Mouse (Mus musculus) forebrain, embryonic 15.5 days (tissue): ENCODE data around the gene Btn2a2. TPM values are rescaled to one million over a fixed set of nuclear protein-coding genes. Genes with fewer than 3 reads are reported as not detected.
"Not testable (repeated sequence)": the region's sequence is repeated elsewhere in the genome, so short reads cannot be mapped to it uniquely, and the experiment has no call there.

Experiments
- ATAC-seq: fragments of 200-750 bp; cut with Nextera tagmentation; replicated peaks from 2 replicates; pipeline ENCODE4 v1.8.0; 2017; ENCODE audit warnings: mild to moderate bottlenecking, moderate TSS enrichment, moderate library complexity
- H3K27ac ChIP-seq: fragments of 300-500 bp; sonication (generic); replicated peaks from 2 replicates; pipeline ENCODE4 v1.5.1; 2015; ENCODE audit warnings: mild to moderate bottlenecking, inconsistent platforms
- H3K27me3 ChIP-seq: fragments of 300-500 bp; sonication (generic); 2 replicates; pipeline ENCODE4 v1.6.1; 2015; ENCODE audit warnings: inconsistent platforms
- H3K36me3 ChIP-seq: fragments of 300-500 bp; sonication (generic); 2 replicates; pipeline ENCODE4 v1.6.1; 2015; ENCODE audit warnings: mild to moderate bottlenecking, inconsistent platforms
- H3K4me1 ChIP-seq: fragments of 300-500 bp; sonication (generic); 2 replicates; pipeline ENCODE4 v1.6.1; 2015; ENCODE audit warnings: inconsistent platforms
- H3K4me2 ChIP-seq: fragments of 300-500 bp; sonication (generic); replicated peaks from 2 replicates; pipeline ENCODE4 v1.6.1; 2015; ENCODE audit warnings: mild to moderate bottlenecking, inconsistent platforms
- H3K4me3 ChIP-seq: fragments of 300-500 bp; sonication (generic); 2 replicates; pipeline ENCODE4 v1.5.1; 2015; ENCODE audit warnings: mild to moderate bottlenecking, inconsistent platforms
- H3K9ac ChIP-seq: fragments of 300-500 bp; sonication (generic); replicated peaks from 2 replicates; pipeline ENCODE4 v1.6.1; 2015; ENCODE audit warnings: mild to moderate bottlenecking, inconsistent platforms
- H3K9me3 ChIP-seq: fragments of 300-500 bp; sonication (generic); 2 replicates; pipeline ENCODE4 v1.6.1; 2016; ENCODE audit warnings: inconsistent platforms
- whole genome bisulfite sequencing: fragments of 180-500 bp; shearing (Covaris S2); methylation state at CpG from one replicate; pipeline ENCODE4 v1.1.7; 2015; ENCODE audit warnings: mixed read lengths; 5-methylcytosine and 5-hydroxymethylcytosine counted together
- polyA plus RNA-seq: library from polyadenylated mRNA; unstranded; fragments of >200 nt; fragmentation: Nextera tagmentation; extraction: Ambion mirVana; gene quantifications from 2 replicates; pipeline ENCODE4 v1.2.1, GENCODE M21; 2015

The Btn2a2 gene
- polyA plus RNA-seq = 0.11 TPM in 1 of 2 replicates, not detected in the other

DNA sequence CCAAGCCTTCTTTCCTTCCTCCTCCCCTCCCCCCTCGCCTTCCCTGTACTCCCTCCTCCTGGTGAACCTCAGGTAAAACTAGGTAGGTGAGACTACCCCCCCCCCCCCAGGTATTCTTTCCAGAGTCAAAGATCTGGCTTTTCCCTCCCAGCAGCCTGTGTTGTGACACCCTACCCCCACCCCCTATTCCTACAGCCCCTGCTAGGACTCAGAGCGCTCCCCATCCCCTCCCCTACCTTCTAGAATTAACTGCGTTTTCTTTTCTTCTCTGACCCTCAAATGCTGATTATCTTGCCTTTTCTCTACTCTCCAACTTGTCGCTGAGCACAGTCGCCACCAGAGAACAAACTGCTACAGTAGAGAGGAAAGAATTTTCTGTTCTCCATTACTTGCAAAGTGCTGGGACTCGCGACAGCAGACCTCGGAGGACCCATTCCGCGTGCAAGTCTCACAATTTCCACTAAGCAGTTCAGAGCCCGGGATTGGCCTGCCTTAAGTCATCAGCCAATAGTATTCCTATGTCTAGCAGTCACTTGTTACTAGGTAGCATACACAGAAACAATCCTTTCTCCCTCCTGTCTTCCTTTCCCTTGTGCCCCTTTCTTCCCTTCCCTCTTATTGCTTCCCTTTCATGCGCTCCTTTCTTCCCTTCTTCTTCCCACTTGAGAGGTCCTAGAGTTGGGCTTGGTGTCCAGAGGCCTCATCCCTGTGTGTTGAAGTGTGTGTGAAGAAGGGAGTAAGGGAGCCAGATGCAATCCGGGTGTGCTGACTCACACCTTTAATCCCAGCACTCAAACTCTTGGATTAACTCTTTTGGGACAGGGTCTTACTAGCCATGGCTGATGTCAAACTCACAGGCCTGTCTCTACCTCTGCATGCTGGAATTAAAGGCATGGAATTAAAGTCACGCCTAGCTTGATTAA lies at the start of gene Btn2a2:
TSS of gene Btn2a2 (minus strand) at position 458 of the 923 bp plus-strand sequence.
- Histone ChIP-seq H3K4me3 (peak within 1 kb of the TSS; percentile 38), H3K36me3 (no peaks in the 10 kb centered on the region), H3K27ac (no peak within 1 kb of the TSS), H3K27me3 (no peaks in the 10 kb centered on the region), H3K4me2 (peak within 1 kb of the TSS; percentile 63), H3K9me3 (no peaks in the 10 kb centered on the region), H3K9ac (peak within 1 kb of the TSS; percentile 40; the same call in 1 of the 2 replicates), H3K4me1 (peaks cover 6% of the 10 kb centered on the region)
- WGBS = 9% methylated on average over 14 of the region's 14 CpGs
- peak; percentile 99 for ATAC-seq

DNA sequence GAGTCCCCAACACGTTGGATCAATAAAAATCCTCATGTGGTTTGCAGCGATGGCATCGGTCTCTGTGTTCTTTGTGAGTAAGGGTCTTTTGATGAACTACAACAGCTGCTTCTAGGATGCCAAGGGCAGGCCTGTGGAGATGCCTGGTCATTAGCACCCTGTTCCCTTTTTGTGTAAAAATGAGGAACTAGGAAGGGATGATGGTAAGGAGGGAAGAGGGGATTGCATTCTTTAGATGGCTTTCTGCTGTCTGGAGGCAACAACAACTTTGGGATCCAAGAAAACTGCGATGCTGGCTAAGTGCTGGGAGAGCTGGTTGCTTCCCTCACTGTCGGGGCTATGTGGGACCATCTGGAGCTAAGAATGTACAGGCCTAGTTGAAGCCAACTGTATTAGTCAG lies 49.6 kb upstream of the Btn2a2 start:
- no peak for ATAC-seq
- H3K9me3 ChIP-seq = no peaks in the 10 kb centered on the region
- no peak overlapping the region for H3K4me3 ChIP-seq
- H3K4me1 ChIP-seq = peaks cover 37% of the 10 kb centered on the region
- no peak overlapping the region for H3K9ac ChIP-seq
- H3K27ac ChIP-seq = no peak overlapping the region
- WGBS = 78% methylated on average over 5 of the region's 5 CpGs
- no peaks in the 10 kb centered on the region for H3K36me3 ChIP-seq
- no peaks in the 10 kb centered on the region for H3K27me3 ChIP-seq
- no peak overlapping the region for H3K4me2 ChIP-seq

DNA sequence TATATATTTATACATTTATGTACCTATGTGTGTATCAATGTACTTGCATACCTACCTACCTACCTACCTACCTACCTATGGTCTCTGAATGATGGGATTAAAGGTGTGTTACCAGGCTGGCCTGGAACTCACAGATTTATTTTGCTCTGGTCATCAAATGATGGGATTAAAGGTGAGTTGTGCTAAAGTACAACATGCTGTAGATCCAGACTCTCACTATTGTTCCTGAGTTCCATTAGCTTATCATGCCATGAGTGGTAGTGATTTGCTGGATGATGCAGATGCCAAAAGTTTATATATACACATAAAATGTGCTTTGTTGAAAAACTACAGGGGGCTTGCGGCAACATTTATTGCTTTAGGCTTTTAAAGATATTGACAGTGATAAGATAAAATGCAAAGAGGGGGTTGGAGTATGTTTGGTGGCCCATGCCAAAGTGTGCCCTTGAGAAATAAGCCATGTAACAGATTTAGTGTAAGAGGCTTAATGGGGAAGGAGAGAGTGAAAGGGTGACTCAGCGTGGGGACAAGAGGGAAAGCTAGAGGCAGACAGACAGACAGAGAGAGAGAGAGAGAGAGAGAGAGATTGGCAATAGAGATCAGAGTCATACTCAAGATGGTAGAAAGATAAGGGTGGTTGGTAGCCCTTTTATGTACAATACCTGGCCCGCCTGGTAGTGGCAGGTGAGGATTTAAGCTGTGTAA lies 48.5 kb upstream of the Btn2a2 start:
- Histone ChIP-seq H3K4me1 (peaks cover 43% of the 10 kb centered on the region), H3K36me3 (no peaks in the 10 kb centered on the region), H3K27me3 (no peaks in the 10 kb centered on the region), H3K4me3 (no peak overlapping the region), H3K27ac (no peak overlapping the region), H3K9ac (no peak overlapping the region), H3K4me2 (peak overlapping the region; percentile 82), H3K9me3 (no peaks in the 10 kb centered on the region)
- no peak for ATAC-seq
- 82% methylated on average over 3 of the region's 3 CpGs for WGBS

DNA sequence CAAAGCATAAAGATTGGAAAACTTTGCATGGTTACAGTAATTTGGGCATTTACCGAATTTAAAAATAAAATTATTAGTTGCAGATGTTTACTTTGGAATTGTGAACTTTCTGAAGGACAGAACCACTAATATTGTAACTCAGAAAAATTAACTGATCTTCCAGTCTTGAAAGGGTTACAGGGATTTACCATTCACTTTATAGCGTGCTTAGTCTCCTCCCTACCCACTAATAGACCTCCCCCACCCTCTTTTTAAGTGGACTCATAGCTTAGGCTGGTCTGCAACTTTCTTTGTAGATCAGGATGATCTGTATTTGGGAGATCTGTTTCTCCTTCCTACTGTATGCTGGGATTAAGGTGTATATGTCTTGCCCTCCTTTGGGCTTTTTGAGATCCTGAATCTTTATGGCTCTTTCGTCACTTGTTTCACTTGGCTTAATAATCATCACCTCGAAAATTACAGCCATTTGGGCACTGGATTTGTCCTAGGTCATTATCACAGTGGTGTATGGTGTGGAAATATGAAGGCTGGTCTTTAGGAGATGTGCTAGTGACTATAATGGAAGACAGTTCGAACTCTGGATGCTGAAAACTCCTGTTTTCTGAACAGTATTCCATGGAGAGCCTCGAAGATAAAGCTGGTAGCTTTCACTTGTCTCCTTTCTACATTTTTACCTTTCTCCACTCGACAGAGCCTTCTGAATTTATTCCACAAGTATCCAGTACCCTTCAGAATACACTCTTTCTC lies 47.6 kb upstream of the Btn2a2 start:
- ATAC-seq = no peak
- Histone ChIP-seq H3K4me3 (peak overlapping the region; percentile 58), H3K36me3 (no peaks in the 10 kb centered on the region), H3K9me3 (no peaks in the 10 kb centered on the region), H3K4me1 (peaks cover 47% of the 10 kb centered on the region), H3K27ac (0 out of 2 replicates have a peak overlapping the region, but pooled peaks have one; percentile 14), H3K9ac (peak overlapping the region; percentile 32), H3K27me3 (no peaks in the 10 kb centered on the region), H3K4me2 (peak overlapping the region; percentile 82)
- WGBS = 13% methylated on average over 7 of the region's 7 CpGs

DNA sequence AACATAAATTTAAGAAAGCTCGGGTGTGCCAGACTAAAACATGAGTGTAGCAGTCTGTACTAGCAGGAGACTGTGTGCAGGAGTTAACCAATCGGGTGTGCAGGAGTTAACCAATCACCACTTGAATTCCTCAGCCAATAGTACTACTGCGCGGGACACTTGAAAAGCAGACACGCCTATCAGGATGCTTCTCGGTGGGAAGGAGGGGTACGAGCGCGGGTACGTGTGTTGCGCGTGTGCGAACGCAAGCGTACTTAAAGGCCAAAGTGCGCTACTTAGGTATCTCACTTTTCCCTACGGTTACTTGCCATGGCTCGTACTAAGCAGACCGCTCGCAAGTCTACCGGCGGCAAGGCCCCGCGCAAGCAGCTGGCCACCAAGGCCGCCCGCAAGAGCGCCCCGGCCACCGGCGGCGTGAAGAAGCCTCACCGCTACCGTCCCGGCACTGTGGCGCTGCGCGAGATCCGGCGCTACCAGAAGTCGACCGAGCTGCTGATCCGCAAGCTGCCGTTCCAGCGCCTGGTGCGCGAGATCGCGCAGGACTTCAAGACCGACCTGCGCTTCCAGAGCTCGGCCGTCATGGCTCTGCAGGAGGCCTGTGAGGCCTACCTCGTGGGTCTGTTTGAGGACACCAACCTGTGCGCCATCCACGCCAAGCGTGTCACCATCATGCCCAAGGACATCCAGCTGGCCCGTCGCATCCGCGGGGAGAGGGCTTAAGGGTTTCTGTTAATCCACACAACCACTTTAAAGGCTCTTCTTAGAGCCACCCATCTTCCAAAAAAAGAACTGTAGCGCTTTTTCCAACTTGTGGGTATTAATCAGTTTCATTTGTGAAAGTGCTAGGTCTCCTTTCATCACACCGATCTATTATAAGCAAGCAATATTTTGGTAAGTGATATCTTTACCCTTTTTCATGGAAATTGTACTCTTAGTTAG lies 46.7 kb upstream of the Btn2a2 start, which contains the start of gene Hist1h3g:
TSS of gene Hist1h3g (plus strand) at position 286 of the 939 bp plus-strand sequence.
- H3K4me3 ChIP-seq = peak within 1 kb of the TSS; percentile 58
- H3K9ac ChIP-seq = peak within 1 kb of the TSS; percentile 46
- H3K27me3 ChIP-seq, H3K36me3 ChIP-seq, H3K9me3 ChIP-seq: not testable (repeated sequence)
- peak; percentile 92 for ATAC-seq
- WGBS = under 1% methylated on average over 49 of the region's 62 CpGs
- peaks cover 47% of the 10 kb centered on the region for H3K4me1 ChIP-seq
- H3K4me2 ChIP-seq = peak within 1 kb of the TSS; percentile 82
- peak within 1 kb of the TSS; percentile 99 for H3K27ac ChIP-seq

DNA sequence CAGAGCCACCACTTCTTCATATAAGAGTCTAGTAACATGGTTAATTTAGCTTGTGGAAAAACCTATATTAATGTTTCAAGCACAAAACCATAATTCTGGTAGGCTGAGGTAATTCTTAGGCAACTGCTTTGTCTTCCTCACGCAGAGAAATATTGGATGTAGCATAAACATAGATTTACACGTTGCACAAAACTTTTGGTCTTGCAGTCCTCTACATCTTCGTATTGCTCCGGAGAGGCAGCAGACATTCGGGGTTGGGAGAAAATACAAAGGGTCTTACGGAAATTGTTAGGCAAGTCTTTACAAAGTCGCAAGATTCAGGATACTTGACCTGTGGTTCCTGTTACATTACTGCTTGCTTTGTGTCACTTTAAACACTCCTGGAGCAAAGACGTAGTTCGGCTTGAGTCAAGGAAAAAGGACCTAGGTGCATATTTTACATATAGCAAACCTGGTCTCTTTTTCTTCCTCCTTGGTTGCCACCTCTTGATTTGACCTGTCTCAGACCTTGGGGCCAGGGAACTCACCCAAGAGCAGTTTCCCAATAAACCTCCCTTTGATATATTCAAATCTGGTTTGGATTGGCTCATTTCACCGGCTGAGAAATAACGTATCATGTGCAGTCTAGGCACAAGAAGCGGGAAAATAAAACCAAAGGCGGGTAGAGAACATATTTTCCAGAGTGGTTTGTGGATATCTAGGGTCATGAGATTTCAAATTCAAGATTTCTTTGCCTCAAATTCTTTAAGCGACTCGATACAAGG lies 45.9 kb upstream of the Btn2a2 start:
- ATAC-seq = no peak
- peak overlapping the region; percentile 99 for H3K27ac ChIP-seq
- H3K9me3 ChIP-seq = no peaks in the 10 kb centered on the region
- peaks cover 52% of the 10 kb centered on the region for H3K4me1 ChIP-seq
- WGBS = under 1% methylated on average over 15 of the region's 15 CpGs
- peak overlapping the region; percentile 46 for H3K9ac ChIP-seq
- peak overlapping the region; percentile 82 for H3K4me2 ChIP-seq
- H3K4me3 ChIP-seq = peak overlapping the region; percentile 58
- H3K27me3 ChIP-seq = no peaks in the 10 kb centered on the region
- H3K36me3 ChIP-seq = no peaks in the 10 kb centered on the region

DNA sequence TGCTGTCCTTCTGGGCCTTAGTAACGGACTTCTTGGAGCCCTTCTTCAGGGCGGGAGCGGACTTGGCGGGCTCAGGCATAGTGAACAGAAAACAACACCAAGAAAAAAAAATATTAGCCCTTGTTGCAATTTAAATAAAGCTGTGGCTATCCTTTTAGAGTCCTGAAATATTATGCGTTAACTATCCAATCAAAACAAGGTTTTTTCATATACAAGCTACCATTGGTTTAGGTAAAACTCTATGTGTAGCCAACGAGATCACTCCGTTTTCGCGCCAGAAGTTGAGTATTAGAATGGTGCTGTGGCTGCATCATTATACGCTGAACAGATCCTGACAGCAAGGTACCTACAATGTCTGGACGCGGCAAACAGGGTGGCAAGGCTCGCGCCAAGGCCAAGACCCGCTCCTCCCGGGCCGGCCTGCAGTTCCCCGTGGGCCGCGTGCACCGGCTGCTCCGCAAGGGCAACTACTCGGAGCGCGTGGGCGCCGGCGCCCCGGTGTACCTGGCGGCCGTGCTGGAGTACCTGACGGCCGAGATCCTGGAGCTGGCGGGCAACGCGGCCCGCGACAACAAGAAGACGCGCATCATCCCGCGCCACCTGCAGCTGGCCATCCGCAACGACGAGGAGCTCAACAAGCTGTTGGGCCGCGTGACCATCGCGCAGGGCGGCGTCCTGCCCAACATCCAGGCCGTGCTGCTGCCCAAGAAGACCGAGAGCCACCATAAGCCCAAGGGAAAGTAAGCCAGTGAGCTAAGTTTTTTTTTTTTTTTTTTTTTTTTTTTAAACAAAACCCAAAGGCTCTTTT lies 45.1 kb upstream of the Btn2a2 start, which contains the start of gene Hist1h2af:
TSS of gene Hist1h2af (plus strand) at position 347 of the 808 bp plus-strand sequence.
- Histone ChIP-seq H3K4me1 (peaks cover 59% of the 10 kb centered on the region), H3K4me2 (peak within 1 kb of the TSS; percentile 82), H3K9ac (peak within 1 kb of the TSS; percentile 46), H3K4me3 (peak within 1 kb of the TSS; percentile 58), H3K27ac (peak within 1 kb of the TSS; percentile 99)
- H3K27me3 ChIP-seq, H3K36me3 ChIP-seq, H3K9me3 ChIP-seq: not testable (repeated sequence)
- WGBS = under 1% methylated on average over 30 of the region's 53 CpGs
- ATAC-seq = peak; percentile 42

DNA sequence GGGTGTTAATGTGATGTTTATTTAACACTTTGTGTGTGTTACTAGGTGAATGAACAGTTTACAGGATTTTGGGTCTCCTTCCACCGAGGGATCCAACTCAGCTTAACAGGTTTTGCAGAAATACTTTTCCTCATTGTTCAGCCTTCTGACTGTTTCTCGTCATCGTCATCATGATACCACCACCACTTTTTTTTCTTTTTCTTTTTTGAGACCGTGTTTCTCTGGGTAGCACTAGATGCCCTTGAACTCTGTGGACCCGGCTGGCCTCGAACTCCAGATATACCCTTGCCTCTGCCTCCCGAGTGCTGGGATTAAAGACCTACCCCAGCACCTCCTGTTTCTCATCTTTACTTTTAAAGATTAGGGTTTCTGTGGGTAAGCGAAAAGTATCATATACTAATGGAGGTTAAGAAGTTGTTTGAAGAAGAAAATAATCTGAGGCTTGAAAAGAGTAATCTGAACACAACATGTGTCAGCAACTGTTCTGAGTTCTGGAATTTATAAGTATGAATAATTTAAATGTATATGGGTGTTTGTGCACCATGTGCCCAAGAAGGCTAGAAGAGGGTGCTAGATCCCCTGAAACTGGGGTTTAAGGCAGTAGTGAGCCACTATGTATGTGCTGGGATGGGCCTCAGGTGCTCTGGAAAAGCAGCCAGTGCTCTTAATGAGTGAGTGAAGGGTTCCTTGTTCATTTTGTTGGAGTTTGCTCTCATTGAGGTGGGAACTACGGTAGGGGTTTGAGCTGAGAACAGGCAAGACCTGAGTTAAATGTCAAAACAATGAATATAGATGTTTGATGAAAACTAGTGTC lies 43.8 kb upstream of the Btn2a2 start:
- no peak for ATAC-seq
- H3K4me3 ChIP-seq = peak overlapping the region; percentile 58
- H3K4me1 ChIP-seq = peaks cover 59% of the 10 kb centered on the region
- H3K27me3 ChIP-seq = no peaks in the 10 kb centered on the region
- peak overlapping the region; percentile 82 for H3K4me2 ChIP-seq
- no peaks in the 10 kb centered on the region for H3K36me3 ChIP-seq
- H3K9me3 ChIP-seq = no peaks in the 10 kb centered on the region
- 14% methylated on average over 9 of the region's 9 CpGs for WGBS
- peak overlapping the region; percentile 99 for H3K27ac ChIP-seq
- peak overlapping the region; percentile 78 for H3K9ac ChIP-seq
